Mouse (Mus musculus) lung, postnatal 0 days (tissue): ENCODE measurements at regions not wholly inside any gene's neighbourhood (a gene's known extent, or its start where the extent isn't known, plus 50 kb on each side); places are given as distances from the start of the nearest gene placed in this dataset.

ENCODE experiments used
- CTCF ChIP-seq: IDR thresholded peaks from 2 replicates; pipeline ENCODE4 v1.5.1; 2016; ENCODE audit warnings: antibody characterized with exemption, mild to moderate bottlenecking
- EP300 ChIP-seq: IDR thresholded peaks from 2 replicates; pipeline ENCODE4 v1.6.1; 2016; ENCODE audit warnings: antibody characterized with exemption, mild to moderate bottlenecking, control low read depth

DNA sequence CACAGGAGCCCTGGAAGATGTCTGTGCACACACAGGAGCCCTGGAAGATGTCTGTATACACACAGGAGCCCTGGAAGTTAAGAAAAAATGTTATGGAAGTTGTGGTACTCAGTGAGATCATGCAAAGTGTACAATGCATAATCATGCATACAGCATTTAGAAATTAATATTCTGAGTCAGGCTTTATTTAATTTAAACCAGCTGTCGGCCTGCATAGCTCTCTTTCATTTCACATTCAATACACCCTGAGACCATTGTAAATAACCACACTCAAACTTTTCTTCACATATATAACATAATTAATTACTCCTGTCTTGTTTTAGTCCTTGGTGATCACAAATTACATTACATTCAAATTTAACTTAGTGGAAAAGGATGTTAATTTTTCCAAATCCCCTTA lies 190.4 kb downstream of the Thbs2 start:
- TF ChIP-seq CTCF (no peak), EP300 (no peak)
